Mouse (Mus musculus): Measurements from ENCODE around the gene Tubb4a.
"Not testable (repeated sequence)": the region's sequence is repeated elsewhere in the genome, so short reads cannot be mapped to it uniquely, and the experiment has no call there.

Tubb4a gene

GRCm38 (mm10) chr17:57051679-57052078, 35.9 kb downstream of the Tubb4a start:
- DNase-seq, result not testable (repeated sequence)

DNA sequence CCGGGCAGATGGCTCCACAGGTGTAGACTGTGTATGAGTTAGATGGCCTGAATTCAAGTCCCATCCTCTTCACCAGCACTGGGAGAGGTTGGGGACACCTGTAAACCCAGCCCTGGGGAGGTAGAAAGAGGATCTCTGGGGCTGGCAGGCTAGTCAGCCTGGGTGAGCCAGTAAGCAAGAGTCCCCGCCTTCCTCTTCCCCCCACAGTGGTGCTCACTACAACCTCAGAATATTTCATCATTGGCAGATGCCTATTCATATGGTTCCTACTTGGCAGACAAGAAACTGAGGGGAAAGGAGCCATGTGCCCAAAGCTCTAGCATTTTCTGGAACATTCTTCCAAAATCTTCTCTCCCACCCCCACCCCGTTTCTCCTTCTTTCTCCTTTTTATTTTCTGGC, 38.8 kb downstream of the Tubb4a start:
- DNase-seq, result no peak

- no peak for DNase-seq
Measured at GRCm38 (mm10) chr17:57047406-57047805, 40.2 kb downstream of the Tubb4a start.

- no peak for DNase-seq
Measured at GRCm38 (mm10) chr17:57041554-57041953, 46.0 kb downstream of the Tubb4a start, which contains the start of gene Slc25a41. Gene Slc25a41 (minus strand): TSS chr17:57041654.

GRCm38 (mm10) chr17:57038978-57039377, 48.6 kb downstream of the Tubb4a start:
- DNase-seq, result no peak

GRCm38 (mm10) chr17:57032854-57033253, 54.7 kb downstream of the Tubb4a start:
- DNase-seq, result no peak

GRCm38 (mm10) chr17:57031661-57032420, 55.7 kb downstream of the Tubb4a start:
- peak; percentile 100 for DNase-seq

DNA sequence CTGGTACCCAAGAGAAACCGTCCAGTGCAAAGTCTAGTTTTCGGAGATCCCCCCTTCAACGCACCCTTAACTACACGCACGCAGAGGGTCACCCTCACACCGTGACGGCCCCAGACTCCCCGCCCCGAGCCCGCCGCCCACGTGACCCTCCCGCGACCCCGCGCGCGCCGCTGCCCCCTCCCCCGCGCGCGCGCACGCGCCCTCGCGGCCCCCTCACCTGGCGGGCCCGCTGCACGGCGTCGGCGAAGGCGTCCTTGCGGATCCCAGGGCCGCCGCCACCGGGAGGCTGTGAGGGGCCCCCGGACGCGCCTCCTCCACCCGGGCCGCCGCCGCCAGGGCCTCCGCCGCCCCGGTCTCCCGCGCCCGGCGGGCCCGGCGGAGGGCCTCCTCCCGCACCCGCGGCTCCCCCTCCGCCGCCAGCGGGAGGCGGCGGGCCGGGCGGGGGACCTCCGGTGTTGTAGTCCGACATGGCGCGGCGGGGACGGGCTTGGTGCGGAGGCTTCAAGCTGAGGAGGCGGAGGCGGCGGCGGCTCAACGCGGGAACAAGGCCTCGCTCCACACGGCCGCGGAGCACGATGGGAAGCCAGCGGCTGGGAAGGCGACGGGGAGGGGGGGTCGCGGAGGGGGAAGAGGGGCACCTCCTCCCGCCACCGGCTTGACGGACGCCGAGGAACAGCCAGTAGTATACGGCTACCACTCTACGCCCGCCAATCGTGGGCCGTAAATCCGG, 56.5 kb downstream of the Tubb4a start, which contains the start of gene Khsrp:
Gene Khsrp (minus strand): TSS at position 592 of the 730 bp plus-strand sequence.
- DNase-seq, result no peak
